Mouse (Mus musculus) lung, postnatal 0 days (tissue): ENCODE measurements at regions not wholly inside any gene's neighbourhood (a gene's known extent, or its start where the extent isn't known, plus 50 kb on each side); places are given as distances from the start of the nearest gene placed in this dataset.

Experiments
- ATAC-seq: fragments of 200-750 bp; cut with Nextera tagmentation; 2 replicates; pipeline ENCODE4 v1.8.0; 2017; ENCODE audit warnings: moderate library complexity
- DNase-seq: peaks from one replicate; pipeline ENCODE4 v3.0.0-alpha.2; 2016; ENCODE audit warnings: low spot score
- H3K27ac ChIP-seq: fragments of 300-500 bp; sonication (generic); 2 replicates; pipeline ENCODE4 v1.5.1; 2014; ENCODE audit warnings: antibody characterized with exemption, mild to moderate bottlenecking, low read length, mixed read lengths
- H3K27me3 ChIP-seq: fragments of 300-500 bp; sonication (generic); replicated peaks from 2 replicates; pipeline ENCODE4 v1.6.1; 2014; ENCODE audit warnings: low read length, mixed read lengths; ENCODE audit not compliant: insufficient read depth
- H3K36me3 ChIP-seq: fragments of 300-500 bp; sonication (generic); 2 replicates; pipeline ENCODE4 v1.6.1; 2014; ENCODE audit warnings: low read length, mixed read lengths; ENCODE audit not compliant: insufficient read depth
- H3K4me1 ChIP-seq: fragments of 300-500 bp; sonication (generic); 2 replicates; pipeline ENCODE4 v1.6.1; 2014; ENCODE audit warnings: antibody characterized with exemption, low read depth, low read length, mixed read lengths; ENCODE audit not compliant: insufficient read depth
- H3K4me2 ChIP-seq: fragments of 300-500 bp; sonication (generic); replicated peaks from 2 replicates; pipeline ENCODE4 v1.6.1; 2014; ENCODE audit warnings: low read depth, mild to moderate bottlenecking, low read length, moderate library complexity, mixed read lengths
- H3K4me3 ChIP-seq: fragments of 300-500 bp; sonication (generic); 2 replicates; pipeline ENCODE4 v1.5.1; 2014; ENCODE audit warnings: low read depth, low read length
- H3K9ac ChIP-seq: fragments of 300-500 bp; sonication (generic); replicated peaks from 2 replicates; pipeline ENCODE4 v1.6.1; 2014; ENCODE audit warnings: low read depth, mild to moderate bottlenecking
- H3K9me3 ChIP-seq: fragments of 300-500 bp; sonication (generic); 2 replicates; pipeline ENCODE4 v1.6.1; 2016; ENCODE audit warnings: low read length, mixed read lengths
- CTCF ChIP-seq: IDR thresholded peaks from 2 replicates; pipeline ENCODE4 v1.5.1; 2016; ENCODE audit warnings: antibody characterized with exemption, mild to moderate bottlenecking
- EP300 ChIP-seq: IDR thresholded peaks from 2 replicates; pipeline ENCODE4 v1.6.1; 2016; ENCODE audit warnings: antibody characterized with exemption, mild to moderate bottlenecking, control low read depth
- WGBS: fragments of 180-500 bp; shearing (Covaris S2); extraction: QIAGEN DNeasy Blood & Tissue Kit; methylation state at CpG from one replicate; pipeline ENCODE4 v1.1.7; 2014; 5-methylcytosine and 5-hydroxymethylcytosine counted together

DNA sequence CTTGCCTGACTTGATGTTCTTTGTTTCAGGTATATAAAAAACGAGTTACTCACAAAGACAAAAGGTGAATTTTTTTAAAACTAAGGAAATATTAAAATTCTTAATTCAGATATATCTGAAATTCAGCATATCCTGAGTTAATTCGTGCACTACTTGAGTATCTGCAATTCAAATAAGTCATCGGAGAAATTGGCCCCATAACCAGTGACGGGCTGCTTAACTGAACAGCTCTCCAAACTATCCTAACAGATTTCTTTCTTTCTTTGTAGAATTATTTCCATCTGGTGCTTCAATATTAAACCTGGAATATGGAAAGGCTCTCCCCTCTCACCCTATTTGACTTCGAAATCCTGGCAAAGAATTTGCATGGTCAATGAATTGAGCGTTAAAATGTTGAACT, 202.2 kb upstream of the Cxadr start:
- no peak for DNase-seq
- Histone ChIP-seq H3K9me3 (no peaks in the 10 kb centered on the region), H3K9ac (no peak overlapping the region), H3K4me2 (no peak overlapping the region), H3K27ac (no peak overlapping the region), H3K4me1 (no peaks in the 10 kb centered on the region), H3K4me3 (no peak overlapping the region), H3K27me3 (no peaks in the 10 kb centered on the region), H3K36me3 (no peaks in the 10 kb centered on the region)
- TF ChIP-seq EP300 (no peak), CTCF (no peak)
- 65% methylated on average over 6 of the region's 6 CpGs for WGBS
- ATAC-seq: no peak

DNA sequence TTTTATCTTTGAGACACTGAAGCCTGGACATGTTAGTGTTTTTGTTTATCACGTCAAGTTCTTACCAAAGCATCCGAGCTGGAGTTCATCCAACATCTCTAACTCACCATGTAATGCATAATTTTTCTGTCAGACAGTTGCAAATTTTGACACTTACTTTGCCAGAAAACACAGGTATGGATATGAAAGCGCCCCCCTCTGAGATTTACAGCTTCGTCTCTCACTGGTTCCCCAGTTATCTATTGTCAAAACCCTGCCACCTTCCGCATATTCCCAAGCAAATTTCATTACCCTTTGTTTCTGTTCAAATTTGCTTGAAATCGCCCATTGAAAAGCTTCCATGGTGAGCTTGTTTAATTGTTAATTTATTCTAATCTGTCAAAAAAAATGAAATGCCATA, 202.7 kb upstream of the Cxadr start:
- no peaks in the 10 kb centered on the region for H3K36me3 ChIP-seq
- TF ChIP-seq EP300: no peak
- no peak for TF ChIP-seq CTCF

DNA sequence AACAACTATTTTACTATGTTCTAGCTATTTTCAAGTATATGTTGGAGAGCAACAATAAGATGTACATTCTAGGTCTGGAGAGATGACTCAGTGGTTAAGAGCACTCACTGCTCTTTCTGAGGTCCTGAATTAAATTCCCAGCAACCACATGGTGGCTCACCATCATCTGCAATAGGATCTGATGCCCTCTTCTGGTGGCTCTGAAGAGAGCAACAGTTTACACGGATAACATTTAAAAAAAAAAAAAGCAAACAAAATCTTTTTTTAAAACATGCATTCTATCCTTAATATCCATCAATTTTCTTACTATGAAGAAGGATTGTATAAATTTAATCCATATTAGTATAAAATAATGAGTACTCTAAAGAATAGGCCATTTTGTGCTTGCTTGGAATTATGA, 204.7 kb upstream of the Cxadr start:
- ATAC-seq (no peak), DNase-seq (no peak)
- Histone ChIP-seq H3K27me3 (no peaks in the 10 kb centered on the region), H3K9ac (no peak overlapping the region), H3K9me3 (no peaks in the 10 kb centered on the region), H3K27ac (no peak overlapping the region), H3K36me3 (no peaks in the 10 kb centered on the region), H3K4me3 (no peak overlapping the region), H3K4me2 (no peak overlapping the region), H3K4me1 (no peaks in the 10 kb centered on the region)
- 57% methylated on average over 1 of the region's 1 CpGs for WGBS
- TF ChIP-seq CTCF: peak; percentile 28
- no peak for TF ChIP-seq EP300

More for the DNA sequence above, 202.7 kb upstream of the Cxadr start:
- Histone ChIP-seq H3K4me1 (no peaks in the 10 kb centered on the region), H3K27me3 (no peaks in the 10 kb centered on the region), H3K4me2 (no peak overlapping the region), H3K9ac (no peak overlapping the region), H3K27ac (no peak overlapping the region), H3K4me3 (no peak overlapping the region), H3K9me3 (no peaks in the 10 kb centered on the region)
- DNase-seq: no peak
- no peak for ATAC-seq
- 79% methylated on average over 6 of the region's 6 CpGs for WGBS

DNA sequence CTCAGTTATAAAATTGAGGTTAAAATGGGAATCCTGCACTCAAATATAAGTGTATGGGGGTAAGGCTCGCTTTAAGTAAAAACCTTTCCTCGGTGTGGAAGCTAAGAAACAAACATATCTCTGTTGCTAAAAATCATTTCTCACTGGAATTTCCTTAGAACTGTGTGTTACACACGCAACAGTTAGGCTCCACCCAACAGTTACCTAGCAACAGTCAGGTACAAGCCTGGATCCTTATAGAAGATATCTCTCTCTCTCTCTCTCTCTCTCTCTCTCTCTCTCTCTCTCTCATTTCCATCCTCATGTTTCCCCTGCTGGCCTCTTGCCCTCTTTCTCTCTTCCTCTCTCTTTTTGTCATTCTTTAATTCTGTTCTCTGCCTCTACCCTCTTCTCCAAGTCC, 211.1 kb upstream of the Cxadr start:
- Histone ChIP-seq H3K27me3 (no peaks in the 10 kb centered on the region), H3K4me2 (no peak overlapping the region), H3K9ac (no peak overlapping the region), H3K4me3 (no peak overlapping the region), H3K4me1 (no peaks in the 10 kb centered on the region), H3K9me3 (no peaks in the 10 kb centered on the region), H3K27ac (no peak overlapping the region), H3K36me3 (no peaks in the 10 kb centered on the region)
- ATAC-seq (no peak), DNase-seq (no peak)
- WGBS: 75% methylated on average over 3 of the region's 3 CpGs
- TF ChIP-seq EP300 (no peak), CTCF (no peak)

DNA sequence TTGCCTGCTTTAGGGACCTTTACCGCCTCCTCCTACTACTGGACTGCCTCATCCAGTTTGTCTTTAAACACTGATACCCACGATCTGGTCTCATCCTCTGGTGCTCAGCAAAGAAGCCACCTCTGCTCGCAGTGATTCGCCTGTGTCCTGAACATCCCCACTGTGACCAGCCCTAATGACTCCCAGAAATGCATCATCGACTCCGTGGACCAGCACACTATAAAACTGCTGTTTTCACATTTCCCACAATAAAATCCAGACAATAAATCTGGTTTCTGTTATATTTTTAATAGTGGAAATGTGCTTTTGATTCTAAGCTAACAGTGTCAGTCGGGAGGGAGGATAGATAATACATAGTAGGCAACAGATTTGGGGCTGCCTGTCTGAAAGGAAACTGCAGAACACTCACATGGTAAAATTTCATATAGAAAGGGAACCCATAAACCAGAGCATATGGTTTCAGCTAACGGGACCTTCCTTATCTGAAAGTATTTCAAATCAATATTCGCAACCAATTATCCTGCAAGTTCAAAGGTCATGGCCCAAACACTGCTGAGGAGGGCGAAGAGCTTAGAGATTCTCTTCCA, 233.7 kb upstream of the Cxadr start:
- H3K27ac ChIP-seq: no peak overlapping the region
- 84% methylated on average over 10 of the region's 10 CpGs for WGBS
- ATAC-seq: no peak

DNA sequence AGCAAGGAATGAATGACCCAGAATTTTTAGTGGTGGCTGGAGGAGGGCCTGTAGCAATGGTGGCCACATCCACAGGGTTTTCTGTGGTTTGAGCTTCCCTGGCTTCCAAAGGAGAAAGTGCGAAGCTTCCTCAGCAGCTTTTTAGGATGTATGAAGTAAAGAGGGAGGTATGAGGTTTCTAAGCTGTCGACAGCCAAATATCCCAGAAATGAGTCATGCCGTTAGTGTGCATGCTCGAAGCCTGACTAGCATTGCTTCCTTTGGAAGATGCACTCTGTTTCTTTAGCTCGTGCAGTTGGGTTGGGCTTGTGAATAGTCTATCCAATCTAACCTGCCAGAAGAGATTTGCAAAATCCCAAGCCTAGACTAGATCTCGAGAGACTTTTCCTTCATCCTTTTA, 240.8 kb upstream of the Cxadr start:
- ATAC-seq (no peak), DNase-seq (no peak)
- no peak for TF ChIP-seq CTCF
- TF ChIP-seq EP300: no peak
- Histone ChIP-seq H3K9me3 (no peaks in the 10 kb centered on the region), H3K4me3 (no peak overlapping the region), H3K27me3 (no peaks in the 10 kb centered on the region), H3K27ac (no peak overlapping the region), H3K4me1 (no peaks in the 10 kb centered on the region), H3K36me3 (no peaks in the 10 kb centered on the region), H3K4me2 (no peak overlapping the region), H3K9ac (no peak overlapping the region)
- WGBS: 84% methylated on average over 6 of the region's 6 CpGs

More for the DNA sequence above, 233.7 kb upstream of the Cxadr start:
- Histone ChIP-seq H3K9me3 (no peaks in the 10 kb centered on the region), H3K9ac (no peak overlapping the region), H3K4me1 (no peaks in the 10 kb centered on the region), H3K4me2 (no peak overlapping the region), H3K27me3 (no peaks in the 10 kb centered on the region), H3K36me3 (no peaks in the 10 kb centered on the region), H3K4me3 (no peak overlapping the region)
- DNase-seq: no peak
- TF ChIP-seq CTCF (no peak), EP300 (no peak)

DNA sequence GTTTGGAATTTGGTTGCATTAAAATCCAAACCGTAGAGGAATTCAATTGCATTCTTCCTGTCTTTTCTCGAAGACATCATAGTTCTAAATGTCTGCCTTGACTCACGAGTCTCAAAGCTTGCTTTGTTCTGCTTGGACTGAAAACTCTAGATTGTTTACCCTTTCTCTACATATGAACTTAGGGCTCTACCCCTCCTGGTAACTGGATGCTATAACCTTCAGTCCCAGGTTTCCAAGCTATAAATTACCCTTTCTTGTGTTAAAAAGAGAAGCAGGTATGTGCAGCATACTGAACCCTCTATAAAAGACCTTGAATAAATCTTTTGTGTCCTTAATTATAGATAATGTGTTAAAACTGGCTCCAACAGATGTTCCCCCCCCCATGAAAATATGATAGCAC, 243.7 kb upstream of the Cxadr start:
- Histone ChIP-seq H3K27ac (no peak overlapping the region), H3K36me3 (no peaks in the 10 kb centered on the region), H3K4me1 (no peaks in the 10 kb centered on the region), H3K27me3 (no peaks in the 10 kb centered on the region), H3K4me3 (no peak overlapping the region), H3K9me3 (no peaks in the 10 kb centered on the region), H3K4me2 (no peak overlapping the region), H3K9ac (no peak overlapping the region)
- 59% methylated on average over 3 of the region's 3 CpGs for WGBS
- DNase-seq (no peak), ATAC-seq (no peak)
- TF ChIP-seq CTCF (no peak), EP300 (no peak)
